Mouse (Mus musculus): ENCODE results near the gene Piwil4. TPM values are rescaled to one million over a fixed set of nuclear protein-coding genes. Genes with fewer than 3 reads are reported as not detected.

The Piwil4 gene
- polyA plus RNA-seq, 1 experiment, result not detected

- Histone ChIP-seq H3K27ac (ENCODE audit: insufficient read depth, low read depth, low read length) (no peak overlapping the region), H3K4me1 (ENCODE audit: control insufficient read depth, insufficient read depth, low read length) (no peaks in the 10 kb centered on the region), H3K4me3 (ENCODE audit: insufficient read depth, low read depth, low read length) (no peak overlapping the region)
- no peak for TF ChIP-seq POLR2A (IDR thresholded peaks at IDR 0.05; ENCODE audit: insufficient read depth, low read depth, low read length)
- TF ChIP-seq CTCF (IDR thresholded peaks at IDR 0.05; ENCODE audit: insufficient read depth, low read depth, low read length), result no peak
- WGBS, result 79% methylated on average over 7 of the region's 7 CpGs
Measured at GRCm38 (mm10) chr9:14662876-14663275, 77.7 kb downstream of the Piwil4 start.

GRCm38 (mm10) chr9:14662138-14662537 lies 78.4 kb downstream of the Piwil4 start:
- Histone ChIP-seq H3K4me3 (ENCODE audit: insufficient read depth, low read depth, low read length) (no peak overlapping the region), H3K27ac (ENCODE audit: insufficient read depth, low read depth, low read length) (no peak overlapping the region), H3K4me1 (ENCODE audit: control insufficient read depth, insufficient read depth, low read length) (no peaks in the 10 kb centered on the region)
- TF ChIP-seq POLR2A (IDR thresholded peaks at IDR 0.05; ENCODE audit: insufficient read depth, low read depth, low read length) (no peak), CTCF (IDR thresholded peaks at IDR 0.05; ENCODE audit: insufficient read depth, low read depth, low read length) (no peak)
- WGBS, result 88% methylated on average over 9 of the region's 9 CpGs

DNA sequence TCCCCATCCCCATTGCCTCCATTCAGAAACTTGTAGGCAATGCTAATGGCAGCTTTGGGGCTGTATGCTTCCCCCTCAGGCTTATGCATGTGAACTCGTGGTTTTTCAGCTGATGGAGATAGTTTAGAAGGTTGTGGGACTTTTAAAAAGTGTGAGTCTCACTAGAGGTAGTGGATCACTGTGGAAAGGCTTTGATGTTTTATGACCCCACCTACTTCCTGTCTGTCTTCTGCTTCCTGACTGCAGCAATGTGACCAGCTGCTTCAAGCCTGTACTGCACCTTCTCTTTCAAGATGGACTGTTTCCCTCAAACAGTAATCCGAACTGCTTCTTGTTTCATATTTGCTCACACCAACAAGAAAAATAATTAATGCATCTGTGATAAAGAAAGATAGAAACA lies 82.6 kb downstream of the Piwil4 start:
- no peak overlapping the region for H3K27ac ChIP-seq (ENCODE audit: insufficient read depth, low read depth, low read length)
- no peak overlapping the region for H3K4me3 ChIP-seq (ENCODE audit: insufficient read depth, low read depth, low read length)
- WGBS, result 53% methylated on average over 2 of the region's 2 CpGs
- TF ChIP-seq POLR2A (IDR thresholded peaks at IDR 0.05; ENCODE audit: insufficient read depth, low read depth, low read length) (no peak), CTCF (IDR thresholded peaks at IDR 0.05; ENCODE audit: insufficient read depth, low read depth, low read length) (no peak)
- no peaks in the 10 kb centered on the region for H3K4me1 ChIP-seq (ENCODE audit: control insufficient read depth, insufficient read depth, low read length)

DNA sequence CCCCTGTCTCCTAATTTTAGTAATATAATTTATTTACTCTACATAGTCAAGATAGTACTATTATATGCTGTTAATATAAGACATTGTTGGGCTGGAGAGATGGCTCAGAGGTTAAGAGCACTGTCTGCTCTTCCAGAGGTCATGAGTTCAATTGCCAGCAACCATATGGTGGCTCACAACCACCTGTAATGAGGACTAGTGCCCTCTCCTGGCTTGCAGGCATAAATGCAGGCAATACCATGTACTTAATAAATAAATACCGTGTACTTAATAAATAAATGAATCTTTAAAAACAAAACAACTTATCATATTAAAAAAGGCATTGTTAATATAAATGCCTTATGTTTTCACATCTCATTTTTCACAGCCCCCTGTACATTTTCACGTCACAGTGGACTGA lies 86.5 kb downstream of the Piwil4 start:
- H3K4me3 ChIP-seq (ENCODE audit: insufficient read depth, low read depth, low read length), result no peak overlapping the region
- no peak for TF ChIP-seq POLR2A (IDR thresholded peaks at IDR 0.05; ENCODE audit: insufficient read depth, low read depth, low read length)
- TF ChIP-seq CTCF (IDR thresholded peaks at IDR 0.05; ENCODE audit: insufficient read depth, low read depth, low read length), result no peak

GRCm38 (mm10) chr9:14652761-14653160 lies 87.8 kb downstream of the Piwil4 start:
- no peak overlapping the region for H3K27ac ChIP-seq (ENCODE audit: insufficient read depth, low read depth, low read length)
- WGBS, result 67% methylated on average over 1 of the region's 1 CpGs
- no peaks in the 10 kb centered on the region for H3K4me1 ChIP-seq (ENCODE audit: control insufficient read depth, insufficient read depth, low read length)
- no peak overlapping the region for H3K4me3 ChIP-seq (ENCODE audit: insufficient read depth, low read depth, low read length)
- TF ChIP-seq CTCF (IDR thresholded peaks at IDR 0.05; ENCODE audit: insufficient read depth, low read depth, low read length) (no peak), POLR2A (IDR thresholded peaks at IDR 0.05; ENCODE audit: insufficient read depth, low read depth, low read length) (no peak)

More for the DNA sequence above, 86.5 kb downstream of the Piwil4 start:
- Histone ChIP-seq H3K27ac (ENCODE audit: insufficient read depth, low read depth, low read length) (no peak overlapping the region), H3K4me1 (ENCODE audit: control insufficient read depth, insufficient read depth, low read length) (no peaks in the 10 kb centered on the region)
- WGBS, result 87% methylated on average over 2 of the region's 2 CpGs

DNA sequence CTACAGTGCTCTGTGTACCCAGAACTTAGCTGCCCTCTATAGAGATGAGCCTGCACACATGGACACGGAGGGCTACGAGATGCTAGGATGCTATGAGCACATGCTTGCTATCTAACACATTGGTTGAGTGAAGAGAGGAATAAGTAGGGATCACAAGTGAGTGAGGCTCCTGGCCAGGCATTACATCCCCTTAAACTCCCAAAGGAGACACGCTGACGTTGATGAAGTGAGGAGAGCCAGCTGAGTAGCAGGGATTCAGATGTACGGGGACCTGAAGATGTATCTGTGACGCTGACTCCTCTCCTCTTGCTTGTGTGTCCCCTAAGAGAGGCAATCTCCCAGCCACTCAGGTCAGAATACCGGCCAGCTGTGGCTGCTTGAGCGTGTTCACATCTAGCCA lies 92.7 kb downstream of the Piwil4 start:
- Histone ChIP-seq H3K4me1 (ENCODE audit: control insufficient read depth, insufficient read depth, low read length) (peaks cover 5% of the 10 kb centered on the region; the same call in 1 of the 2 replicates), H3K4me3 (ENCODE audit: insufficient read depth, low read depth, low read length) (no peak overlapping the region), H3K27ac (ENCODE audit: insufficient read depth, low read depth, low read length) (no peak overlapping the region)
- 88% methylated on average over 8 of the region's 8 CpGs for WGBS
- TF ChIP-seq CTCF (IDR thresholded peaks at IDR 0.05; ENCODE audit: insufficient read depth, low read depth, low read length) (no peak), POLR2A (IDR thresholded peaks at IDR 0.05; ENCODE audit: insufficient read depth, low read depth, low read length) (no peak)

DNA sequence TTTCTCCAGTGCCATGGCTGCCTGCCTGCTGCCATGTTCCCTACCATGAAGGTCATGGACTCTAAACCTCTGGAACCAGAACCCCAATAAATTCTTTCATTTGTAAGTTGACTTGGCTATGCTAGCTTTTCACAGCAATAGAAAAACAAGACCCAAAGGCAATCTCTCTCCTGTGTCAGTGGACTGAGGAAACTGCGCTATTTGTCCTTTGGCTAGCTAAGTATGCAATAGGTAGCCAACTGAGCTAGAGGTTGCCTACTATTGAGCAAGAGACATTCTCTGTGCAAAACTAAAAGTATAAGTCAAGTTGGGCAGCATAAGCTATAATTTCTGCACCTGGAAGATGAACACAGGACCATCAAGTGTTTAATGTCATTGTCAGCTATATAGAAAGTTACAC lies 93.9 kb downstream of the Piwil4 start:
- no peak overlapping the region for H3K27ac ChIP-seq (ENCODE audit: insufficient read depth, low read depth, low read length)
- peaks cover 15% of the 10 kb centered on the region for H3K4me1 ChIP-seq (ENCODE audit: control insufficient read depth, insufficient read depth, low read length)
- no peak for TF ChIP-seq POLR2A (IDR thresholded peaks at IDR 0.05; ENCODE audit: insufficient read depth, low read depth, low read length)
- no peak for TF ChIP-seq CTCF (IDR thresholded peaks at IDR 0.05; ENCODE audit: insufficient read depth, low read depth, low read length)
- WGBS, result 95% methylated on average over 1 of the region's 1 CpGs
- no peak overlapping the region for H3K4me3 ChIP-seq (ENCODE audit: insufficient read depth, low read depth, low read length)

Other genes with a start within 250 kb of the Piwil4 start
- gene Kdm4d, start 240.3 kb downstream of the Piwil4 start, polyA plus RNA-seq (2012; ENCODE audit: insufficient read depth, insufficient read length, low replicate concordance, missing spikeins), result not detected in 2 replicates
- gene Cwc15, start 240.1 kb downstream of the Piwil4 start, polyA plus RNA-seq (2012; ENCODE audit: insufficient read depth, insufficient read length, low replicate concordance, missing spikeins), result not detected in 2 replicates
- gene Amotl1, start 95.7 kb downstream of the Piwil4 start, polyA plus RNA-seq (2012; ENCODE audit: insufficient read depth, insufficient read length, low replicate concordance, missing spikeins), result 84.9 TPM in 1 of 2 replicates, not detected in the other
- not detected in 2 replicates for gene Fut4, start 11.7 kb upstream of the Piwil4 start, polyA plus RNA-seq (2012; ENCODE audit: insufficient read depth, insufficient read length, low replicate concordance, missing spikeins)
- not detected in 2 replicates for gene 1700012B09Rik, start 30.3 kb upstream of the Piwil4 start, polyA plus RNA-seq (2012; ENCODE audit: insufficient read depth, insufficient read length, low replicate concordance, missing spikeins)
- gene Mre11a, start 43.9 kb upstream of the Piwil4 start, polyA plus RNA-seq (2012; ENCODE audit: insufficient read depth, insufficient read length, low replicate concordance, missing spikeins), result not detected in 2 replicates
- not detected in 2 replicates for gene Ankrd49, start 44.1 kb upstream of the Piwil4 start, polyA plus RNA-seq (2012; ENCODE audit: insufficient read depth, insufficient read length, low replicate concordance, missing spikeins)
- not detected in 2 replicates for gene Gpr83, start 119.5 kb upstream of the Piwil4 start, polyA plus RNA-seq (2012; ENCODE audit: insufficient read depth, insufficient read length, low replicate concordance, missing spikeins)
- not detected in 2 replicates for gene Izumo1r, start 163.2 kb upstream of the Piwil4 start, polyA plus RNA-seq (2012; ENCODE audit: insufficient read depth, insufficient read length, low replicate concordance, missing spikeins)

Data from olfactory bulb, adult 2 months (tissue).